Mouse (Mus musculus) embryonic facial prominence, embryonic 14.5 days (tissue): ENCODE results near the gene Palld. TPM values are rescaled to one million over a fixed set of nuclear protein-coding genes. Genes with fewer than 3 reads are reported as not detected.

Source experiments
- ATAC-seq: fragments of 200-750 bp; cut with Nextera tagmentation; 2 replicates; pipeline ENCODE4 v1.8.0; 2017; ENCODE audit warnings: low read depth, moderate number of reproducible peaks, moderate TSS enrichment
- DNase-seq: peaks from one replicate; pipeline ENCODE4 v3.0.0-alpha.2; 2015; ENCODE audit warnings: low spot score
- H3K27ac ChIP-seq: fragments of 300-500 bp; sonication (generic); replicated peaks from 2 replicates; pipeline ENCODE4 v1.5.1; 2014; ENCODE audit warnings: low read depth, mild to moderate bottlenecking, low read length, moderate library complexity
- H3K27me3 ChIP-seq: fragments of 300-500 bp; sonication (generic); replicated peaks from 2 replicates; pipeline ENCODE4 v1.6.1; 2014; ENCODE audit warnings: low read length; ENCODE audit not compliant: control insufficient read depth, insufficient read depth
- H3K36me3 ChIP-seq: fragments of 300-500 bp; sonication (generic); 2 replicates; pipeline ENCODE4 v1.6.1; 2014; ENCODE audit warnings: low read length, mixed read lengths; ENCODE audit not compliant: control insufficient read depth, insufficient read depth
- H3K4me1 ChIP-seq: fragments of 300-500 bp; sonication (generic); 2 replicates; pipeline ENCODE4 v1.6.1; 2014; ENCODE audit warnings: antibody characterized with exemption, low read length; ENCODE audit not compliant: control insufficient read depth, insufficient read depth
- H3K4me2 ChIP-seq: fragments of 300-500 bp; sonication (generic); 2 replicates; pipeline ENCODE4 v1.6.1; 2014; ENCODE audit warnings: low read depth, mild to moderate bottlenecking, low read length, moderate library complexity, mixed read lengths
- H3K4me3 ChIP-seq: fragments of 300-500 bp; sonication (generic); 2 replicates; pipeline ENCODE4 v1.5.1; 2014; ENCODE audit warnings: low read depth, mild to moderate bottlenecking, low read length
- H3K9ac ChIP-seq: fragments of 300-500 bp; sonication (generic); 2 replicates; pipeline ENCODE4 v1.6.1; 2014; ENCODE audit warnings: low read depth, mild to moderate bottlenecking, low read length, moderate library complexity, mixed read lengths
- H3K9me3 ChIP-seq: fragments of 300-500 bp; sonication (generic); 2 replicates; pipeline ENCODE4 v1.6.1; 2016; ENCODE audit warnings: low read length; ENCODE audit not compliant: control insufficient read depth
- WGBS: fragments of 180-500 bp; shearing (Covaris S2); extraction: QIAGEN DNeasy Blood & Tissue Kit; methylation state at CpG from one replicate; pipeline ENCODE4 v1.1.7; 2014; 5-methylcytosine and 5-hydroxymethylcytosine counted together
- polyA plus RNA-seq: library from polyadenylated mRNA; unstranded; fragments of >200 nt; fragmentation: Nextera tagmentation; extraction: Ambion mirVana; gene quantifications from 2 replicates; pipeline ENCODE4 v1.2.1, GENCODE M21; 2014

Gene Palld
- polyA plus RNA-seq, 1 experiment from 2014 or later: 96.3 TPM

- WGBS: 48% methylated on average over 1 of the region's 1 CpGs
- no peak for ATAC-seq
- no peaks in the 10 kb centered on the region for H3K27me3 ChIP-seq
These were observed 211.1 kb downstream of the Palld start for GRCm38 (mm10) chr8:61691391-61691790.

GRCm38 (mm10) chr8:61687071-61687470, 215.4 kb downstream of the Palld start:
- no peak overlapping the region for H3K4me3 ChIP-seq
- WGBS: 63% methylated on average over 4 of the region's 4 CpGs
- no peak overlapping the region for H3K27ac ChIP-seq
- no peaks in the 10 kb centered on the region for H3K9me3 ChIP-seq
- H3K27me3 ChIP-seq: no peaks in the 10 kb centered on the region
- no peak overlapping the region for H3K4me2 ChIP-seq
- H3K9ac ChIP-seq: no peak overlapping the region
- no peaks in the 10 kb centered on the region for H3K4me1 ChIP-seq
- ATAC-seq: 0 out of 2 replicates have a peak, but pooled peaks have one; percentile 22
- no peak for DNase-seq
- peaks cover 36% of the 10 kb centered on the region for H3K36me3 ChIP-seq

More at GRCm38 (mm10) chr8:61691391-61691790, 211.1 kb downstream of the Palld start:
- Histone ChIP-seq H3K9me3 (no peaks in the 10 kb centered on the region), H3K36me3 (peaks cover 11% of the 10 kb centered on the region), H3K27ac (no peak overlapping the region), H3K9ac (no peak overlapping the region), H3K4me1 (peaks cover 10% of the 10 kb centered on the region), H3K4me2 (no peak overlapping the region), H3K4me3 (no peak overlapping the region)
- DNase-seq: no peak

GRCm38 (mm10) chr8:61686340-61686739, 216.2 kb downstream of the Palld start:
- DNase-seq: no peak
- no peaks in the 10 kb centered on the region for H3K9me3 ChIP-seq
- H3K4me2 ChIP-seq: no peak overlapping the region
- no peaks in the 10 kb centered on the region for H3K27me3 ChIP-seq
- H3K9ac ChIP-seq: no peak overlapping the region
- H3K36me3 ChIP-seq: peaks cover 40% of the 10 kb centered on the region
- H3K4me1 ChIP-seq: no peaks in the 10 kb centered on the region
- H3K27ac ChIP-seq: no peak overlapping the region
- H3K4me3 ChIP-seq: no peak overlapping the region
- ATAC-seq: no peak

GRCm38 (mm10) chr8:61685280-61685679, 217.2 kb downstream of the Palld start:
- WGBS: 87% methylated on average over 1 of the region's 1 CpGs
- no peaks in the 10 kb centered on the region for H3K9me3 ChIP-seq
- no peak overlapping the region for H3K4me3 ChIP-seq
- no peaks in the 10 kb centered on the region for H3K27me3 ChIP-seq
- H3K36me3 ChIP-seq: peaks cover 49% of the 10 kb centered on the region
- no peak overlapping the region for H3K4me2 ChIP-seq
- ATAC-seq (no peak), DNase-seq (no peak)
- no peak overlapping the region for H3K9ac ChIP-seq
- no peak overlapping the region for H3K27ac ChIP-seq
- H3K4me1 ChIP-seq: no peaks in the 10 kb centered on the region

DNA sequence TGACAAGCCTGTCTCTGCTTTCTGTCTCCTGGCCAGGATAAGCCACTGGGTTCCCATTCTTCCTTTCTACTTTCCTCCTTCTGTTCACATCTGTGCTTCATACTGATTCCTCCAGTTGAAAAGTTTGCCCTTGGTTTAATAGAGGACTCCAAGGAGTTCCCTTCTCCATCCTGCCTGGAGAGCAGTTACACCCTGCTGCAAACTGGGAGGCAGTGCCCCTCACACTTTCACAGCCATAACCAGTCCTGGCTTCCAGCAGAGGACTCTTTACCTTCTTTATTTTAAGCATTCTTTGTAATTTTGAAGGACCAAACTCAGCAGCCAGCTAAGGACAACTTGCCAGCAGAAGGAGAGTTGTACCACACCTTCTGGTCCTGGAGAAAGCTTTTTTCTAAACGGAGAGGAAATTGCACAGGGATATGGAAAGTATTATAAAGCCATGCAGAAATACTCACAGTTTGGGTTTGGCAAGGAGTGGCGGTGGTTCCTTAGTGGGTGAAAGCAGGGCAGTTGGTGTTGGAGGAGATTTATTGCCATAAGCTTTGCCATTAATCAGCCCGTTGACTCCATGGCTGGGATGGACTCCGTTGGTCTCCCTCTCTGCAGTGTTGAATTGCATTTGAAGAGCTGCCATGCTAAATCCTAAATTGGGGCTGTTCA, 218.1 kb downstream of the Palld start:
- DNase-seq: no peak

DNA sequence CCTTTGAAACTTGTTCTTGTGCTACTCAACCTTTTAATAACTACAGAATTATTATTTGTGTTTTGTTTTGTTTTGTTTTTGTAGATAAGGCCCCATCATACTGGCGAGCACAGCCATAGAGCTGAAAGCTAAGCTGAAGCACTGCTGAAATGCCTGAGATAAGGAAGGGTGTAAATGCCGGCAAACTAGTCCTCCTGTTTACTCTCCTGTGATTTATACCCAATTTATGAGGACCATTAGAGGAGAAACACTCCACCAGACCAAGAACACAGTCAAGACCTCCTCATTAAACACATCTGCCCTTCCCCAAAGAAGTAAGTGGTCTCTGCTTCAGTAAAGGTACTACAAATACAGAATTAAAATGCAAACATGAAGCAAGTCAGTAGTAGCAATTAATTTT, 219.6 kb downstream of the Palld start:
- Histone ChIP-seq H3K9ac (no peak overlapping the region), H3K4me1 (no peaks in the 10 kb centered on the region), H3K4me2 (no peak overlapping the region), H3K4me3 (no peak overlapping the region), H3K27me3 (no peaks in the 10 kb centered on the region), H3K36me3 (peaks cover 62% of the 10 kb centered on the region), H3K27ac (no peak overlapping the region), H3K9me3 (no peaks in the 10 kb centered on the region)
- 85% methylated on average over 2 of the region's 2 CpGs for WGBS
- ATAC-seq: no peak
- DNase-seq: no peak

More for the DNA sequence above, 218.1 kb downstream of the Palld start:
- Histone ChIP-seq H3K9ac (no peak overlapping the region), H3K4me3 (no peak overlapping the region), H3K27me3 (no peaks in the 10 kb centered on the region), H3K4me2 (no peak overlapping the region), H3K9me3 (no peaks in the 10 kb centered on the region), H3K36me3 (peaks cover 57% of the 10 kb centered on the region), H3K27ac (no peak overlapping the region), H3K4me1 (no peaks in the 10 kb centered on the region)
- 85% methylated on average over 4 of the region's 4 CpGs for WGBS
- ATAC-seq: no peak

GRCm38 (mm10) chr8:61681217-61681616, 221.3 kb downstream of the Palld start:
- no peak for ATAC-seq
- H3K9ac ChIP-seq: no peak overlapping the region
- peaks cover 3% of the 10 kb centered on the region; the same call in 1 of the 2 replicates for H3K4me1 ChIP-seq
- no peak overlapping the region for H3K27ac ChIP-seq
- H3K4me2 ChIP-seq: no peak overlapping the region
- no peaks in the 10 kb centered on the region for H3K27me3 ChIP-seq
- DNase-seq: no peak
- H3K9me3 ChIP-seq: no peaks in the 10 kb centered on the region
- peaks cover 67% of the 10 kb centered on the region for H3K36me3 ChIP-seq
- WGBS: 87% methylated on average over 3 of the region's 3 CpGs
- no peak overlapping the region for H3K4me3 ChIP-seq

DNA sequence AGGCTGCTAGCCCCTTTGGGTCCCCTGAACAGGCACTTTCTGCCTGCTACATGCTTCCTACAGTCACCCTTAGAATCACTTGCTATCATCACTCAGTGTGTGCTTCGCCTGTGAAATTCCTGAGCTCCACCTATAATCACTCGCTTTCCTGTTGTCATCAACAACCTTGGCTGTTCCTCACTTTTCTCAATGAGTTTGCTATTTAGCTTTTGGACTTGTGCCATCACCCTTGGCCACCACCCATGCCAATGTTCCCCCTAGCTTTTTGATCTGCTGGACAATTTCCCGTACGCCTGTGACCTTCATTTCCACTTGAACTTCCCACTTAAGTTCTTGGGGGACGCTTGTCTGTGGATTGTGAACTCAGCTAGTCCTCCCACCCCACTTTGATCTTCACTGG, 225.3 kb downstream of the Palld start:
- DNase-seq (no peak), ATAC-seq (no peak)
- 78% methylated on average over 5 of the region's 5 CpGs for WGBS
- Histone ChIP-seq H3K4me3 (no peak overlapping the region), H3K36me3 (peaks cover 43% of the 10 kb centered on the region), H3K9me3 (no peaks in the 10 kb centered on the region), H3K9ac (no peak overlapping the region), H3K4me2 (no peak overlapping the region), H3K4me1 (peaks cover 3% of the 10 kb centered on the region; the same call in 1 of the 2 replicates), H3K27ac (no peak overlapping the region), H3K27me3 (no peaks in the 10 kb centered on the region)

- Histone ChIP-seq H3K9me3 (no peaks in the 10 kb centered on the region), H3K4me2 (no peak overlapping the region)
- no peak for DNase-seq
These were observed 231.3 kb downstream of the Palld start for GRCm38 (mm10) chr8:61671151-61671550.

More at GRCm38 (mm10) chr8:61671151-61671550, 231.3 kb downstream of the Palld start:
- Histone ChIP-seq H3K4me3 (no peak overlapping the region), H3K27me3 (no peaks in the 10 kb centered on the region), H3K36me3 (0 out of 2 replicates have a peak, but pooled peaks cover 4% of the 10 kb centered on the region), H3K27ac (no peak overlapping the region), H3K4me1 (no peaks in the 10 kb centered on the region), H3K9ac (no peak overlapping the region)
- ATAC-seq: no peak
